Mouse (Mus musculus) cerebellum, postnatal 4 days (tissue): Measurements from ENCODE around the gene Anapc16.

Source experiments
- DNase-seq, 2 experiments: peaks; one replicate each; pipeline ENCODE4 v3.0.0; 2022; ENCODE audit warnings: low spot score in 2 of 2, mixed read lengths in 1 of 2

The Anapc16 gene

GRCm38 (mm10) chr10:60002673-60003212, at the start of gene Anapc16, which contains the start of gene Ascc1:
Anapc16 (minus strand) TSS chr10:60003135.
Ascc1 (plus strand) TSS chr10:60002805.
- peak; percentile 96 to 98 for DNase-seq

- DNase-seq = no peak
Observed at GRCm38 (mm10) chr10:60050581-60050980, 47.6 kb upstream of the Anapc16 start.

- peak in 1 of 2 experiments; percentile 16 for DNase-seq
Observed at GRCm38 (mm10) chr10:60046696-60047095, 43.8 kb upstream of the Anapc16 start.

- no peak for DNase-seq
Observed at GRCm38 (mm10) chr10:60042350-60042922, 39.5 kb upstream of the Anapc16 start.

- DNase-seq = no peak
Observed at GRCm38 (mm10) chr10:60035744-60036143, 32.8 kb upstream of the Anapc16 start.

GRCm38 (mm10) chr10:60034621-60035020, 31.7 kb upstream of the Anapc16 start:
- DNase-seq = no peak

GRCm38 (mm10) chr10:60033064-60033463, 30.1 kb upstream of the Anapc16 start:
- DNase-seq = no peak

GRCm38 (mm10) chr10:60032622-60033021, 29.7 kb upstream of the Anapc16 start:
- no peak for DNase-seq

GRCm38 (mm10) chr10:60031985-60032384, 29.1 kb upstream of the Anapc16 start:
- DNase-seq = no peak

DNA sequence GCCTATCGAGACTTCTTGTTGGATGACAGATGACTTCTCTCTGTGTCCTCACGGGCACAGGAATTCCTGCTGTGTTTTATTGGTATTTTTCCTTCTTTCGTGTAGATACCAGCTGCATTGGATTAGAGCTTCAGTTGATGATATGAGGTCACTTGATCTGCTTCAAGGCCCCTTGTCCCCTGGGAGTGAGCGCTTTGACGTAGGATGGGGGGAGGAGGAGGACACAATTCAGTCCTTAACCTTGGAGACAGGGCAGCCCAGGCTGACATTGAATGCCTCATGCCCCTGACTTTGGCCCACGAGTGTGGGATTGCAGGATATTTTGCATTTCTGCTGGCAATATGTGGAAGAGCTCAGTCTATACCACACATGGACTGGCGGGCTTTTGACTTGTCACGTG, 28.6 kb upstream of the Anapc16 start:
- DNase-seq = no peak

GRCm38 (mm10) chr10:60029387-60029786, 26.5 kb upstream of the Anapc16 start:
- no peak for DNase-seq

DNA sequence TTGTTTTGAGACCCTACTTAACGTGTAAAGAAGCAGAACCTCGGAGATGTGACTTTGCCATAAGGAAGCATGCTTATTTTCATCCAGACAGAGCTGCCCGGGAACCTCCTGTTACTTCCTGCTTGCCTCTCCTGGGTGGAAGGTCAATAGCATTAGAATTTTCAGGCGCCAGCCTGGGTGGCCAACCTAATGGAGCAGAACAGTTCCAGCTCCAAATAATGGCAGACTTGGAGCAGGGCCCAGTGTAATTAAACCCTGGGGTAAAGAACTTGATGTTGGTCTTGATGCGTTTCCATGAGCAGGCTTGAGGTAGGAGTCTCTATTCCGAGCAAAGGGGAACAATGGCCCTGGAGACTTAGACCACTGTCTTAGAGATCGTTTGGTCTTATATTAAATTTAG, 26.0 kb upstream of the Anapc16 start:
- DNase-seq = peak in 1 of 2 experiments; percentile 15

DNA sequence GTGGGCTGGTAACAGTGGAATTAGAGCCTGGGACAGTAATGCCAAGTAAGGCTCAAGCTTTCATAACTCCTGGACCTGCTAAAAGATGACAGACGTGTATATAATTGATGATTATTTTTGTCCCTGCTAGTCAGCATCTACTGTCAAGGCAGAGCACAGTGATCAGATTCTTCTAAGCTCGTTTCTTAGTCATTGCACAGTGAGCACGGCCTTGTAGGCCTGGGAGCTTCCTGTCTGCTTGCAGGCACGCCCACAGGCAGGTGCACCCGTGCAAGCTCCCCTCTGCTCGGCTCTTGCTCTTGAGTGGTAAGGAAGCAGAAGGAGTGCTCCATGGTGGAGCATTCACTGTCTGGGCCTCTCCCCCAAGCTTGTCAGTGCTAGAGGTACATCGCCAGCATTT, 25.2 kb upstream of the Anapc16 start:
- no peak for DNase-seq

- no peak for DNase-seq
Observed at GRCm38 (mm10) chr10:60027619-60028084, 24.7 kb upstream of the Anapc16 start.

GRCm38 (mm10) chr10:60026759-60027395, 23.9 kb upstream of the Anapc16 start:
- no peak for DNase-seq

DNA sequence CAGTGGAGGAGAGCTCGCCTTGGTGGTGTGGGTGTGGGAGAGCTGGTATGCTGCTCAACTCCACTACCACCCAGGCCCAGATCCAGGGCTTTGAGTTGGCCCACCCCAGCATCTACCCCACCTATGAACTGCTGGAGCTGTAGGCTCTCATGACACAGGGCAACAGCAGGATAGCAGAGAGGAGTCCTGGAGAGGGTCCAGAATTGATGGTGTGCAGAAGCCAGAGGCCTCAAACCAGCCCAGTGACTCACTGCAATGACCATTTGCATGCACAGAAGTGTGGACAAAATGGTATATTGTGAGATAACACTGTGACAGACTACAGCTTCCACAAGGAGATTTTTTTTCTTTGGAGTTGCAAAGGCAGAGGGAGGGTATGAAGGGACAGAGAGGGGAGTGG, 20.8 kb upstream of the Anapc16 start:
- DNase-seq = no peak

DNA sequence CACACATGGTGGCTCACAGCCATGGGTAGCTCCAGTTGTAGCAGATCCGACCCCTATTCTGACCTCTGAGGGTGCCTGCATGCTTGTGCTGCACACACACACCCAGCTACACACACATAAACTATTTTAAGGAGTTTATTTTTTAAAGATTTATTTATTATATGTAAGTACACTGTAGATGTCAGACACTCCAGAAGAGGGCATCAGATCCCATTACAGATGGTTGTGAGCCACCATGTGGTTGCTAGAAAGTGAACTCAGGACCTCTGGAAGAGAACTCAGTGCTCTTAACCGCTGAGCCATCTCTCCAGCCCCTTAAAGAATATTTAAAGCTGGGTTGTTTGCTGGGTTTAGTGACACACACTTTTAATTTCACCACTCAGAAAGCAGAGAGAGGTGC, 16.4 kb upstream of the Anapc16 start:
- no peak for DNase-seq

- no peak for DNase-seq
Observed at GRCm38 (mm10) chr10:60016223-60016622, 13.3 kb upstream of the Anapc16 start.

DNA sequence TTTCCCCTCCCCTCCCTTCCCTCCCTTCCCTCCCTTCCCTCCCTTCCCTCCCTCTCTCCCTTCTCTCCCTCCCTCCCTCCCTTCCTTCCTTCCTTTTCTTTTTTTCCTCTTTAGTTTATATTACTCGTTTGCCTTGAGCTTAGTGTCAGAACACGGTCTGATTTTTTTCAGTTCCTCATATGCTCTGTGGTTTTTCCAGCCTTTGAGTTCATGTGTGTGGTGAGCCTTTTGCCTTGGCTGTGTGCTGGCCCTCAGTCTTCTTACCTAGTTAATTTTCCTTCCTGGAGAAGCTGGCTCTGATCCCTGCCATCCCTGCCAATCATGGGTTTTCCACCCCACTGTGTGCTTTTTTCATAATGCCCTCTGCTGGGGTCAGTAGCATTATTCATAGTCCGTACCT, 6.2 kb upstream of the Anapc16 start:
- no peak for DNase-seq

GRCm38 (mm10) chr10:60005264-60005663, 2.3 kb upstream of the Anapc16 start:
- DNase-seq = no peak

DNA sequence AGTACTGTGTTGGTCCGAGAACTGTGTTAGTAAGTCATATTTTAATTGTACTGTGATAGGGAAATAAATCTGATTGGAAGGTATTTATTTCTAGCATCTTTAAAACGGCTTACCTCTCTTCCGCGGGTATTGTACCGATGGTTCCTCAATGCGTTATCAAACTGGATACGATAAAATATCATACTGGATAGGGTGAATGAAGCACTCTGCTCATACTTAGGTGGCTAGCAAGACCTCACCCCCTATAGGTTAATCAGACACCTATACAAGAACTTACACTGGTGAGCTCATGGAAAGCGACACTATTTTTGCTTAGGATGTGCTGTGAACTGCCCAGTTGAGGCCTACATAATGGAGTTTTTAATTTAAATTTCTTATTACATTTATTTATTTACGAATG, 912 bp upstream of the Anapc16 start:
- DNase-seq = no peak

DNA sequence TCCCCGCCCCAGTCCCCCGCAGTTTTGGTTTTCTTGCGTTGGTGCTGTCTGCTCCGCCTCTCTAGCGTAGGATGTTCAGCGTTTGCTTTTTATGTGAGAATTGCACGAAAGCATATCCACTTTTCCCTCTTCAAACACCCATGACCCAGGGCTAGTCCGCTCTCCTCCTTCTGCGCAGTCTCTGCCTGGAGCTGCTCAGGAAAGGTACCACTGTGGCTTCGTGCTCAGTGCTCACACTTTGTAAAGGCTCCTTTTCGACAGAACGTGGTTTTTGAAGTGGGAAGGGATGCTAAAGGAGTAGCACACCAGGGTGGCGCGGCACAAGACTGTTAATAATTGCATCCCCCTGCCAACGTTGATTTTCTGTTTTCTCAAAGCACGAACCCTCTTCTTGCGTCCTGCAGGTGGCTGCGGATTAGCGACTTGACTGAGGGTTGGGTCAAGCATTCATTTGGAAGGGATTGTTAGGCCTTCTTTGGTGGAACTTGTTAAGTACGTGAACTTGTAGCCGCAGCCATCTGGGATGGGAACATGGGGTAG, 348 bp upstream of the Anapc16 start:
- no peak for DNase-seq

- DNase-seq = no peak
Observed at GRCm38 (mm10) chr10:60002203-60002602, 732 bp downstream of the Anapc16 start.
